Mouse (Mus musculus) layer of hippocampus, adult 8-10 months (tissue): ENCODE data around the gene Olfr1467. TPM values are rescaled to one million over a fixed set of nuclear protein-coding genes. Genes with fewer than 3 reads are reported as not detected.

Experiments
- DNase-seq, 2 experiments: peaks; one replicate each; pipeline ENCODE4 v3.0.0; 2022; ENCODE audit warnings: low spot score in 2 of 2
- total RNA-seq, 4 experiments: library from RNA; stranded (reverse); gene quantifications; 2 replicates each; pipeline ENCODE4 v1.2.4; 2022

Gene Olfr1467
- not detected for total RNA-seq

DNA sequence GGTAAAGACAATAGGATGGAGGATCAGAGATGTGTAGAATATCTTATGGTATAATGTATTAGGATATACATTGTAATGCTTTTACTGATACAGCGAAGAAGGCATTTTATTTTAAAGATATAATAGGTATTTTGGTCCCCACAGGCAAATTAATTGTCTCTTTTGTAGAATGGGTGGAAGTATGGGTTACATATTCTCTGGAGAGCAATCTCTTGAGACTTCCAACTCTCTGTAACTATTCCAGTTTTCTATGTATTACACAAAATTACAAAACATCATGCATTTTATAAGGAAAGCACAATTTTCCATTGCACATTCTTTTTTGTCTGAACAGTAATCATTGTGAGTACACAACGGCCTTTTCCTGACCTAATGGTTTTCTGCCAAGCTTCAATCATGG is at the start of gene Olfr1467:
Gene Olfr1467, plus strand, starts transcription at position 301 of the 400 bp plus-strand sequence.
- DNase-seq = no peak

DNA sequence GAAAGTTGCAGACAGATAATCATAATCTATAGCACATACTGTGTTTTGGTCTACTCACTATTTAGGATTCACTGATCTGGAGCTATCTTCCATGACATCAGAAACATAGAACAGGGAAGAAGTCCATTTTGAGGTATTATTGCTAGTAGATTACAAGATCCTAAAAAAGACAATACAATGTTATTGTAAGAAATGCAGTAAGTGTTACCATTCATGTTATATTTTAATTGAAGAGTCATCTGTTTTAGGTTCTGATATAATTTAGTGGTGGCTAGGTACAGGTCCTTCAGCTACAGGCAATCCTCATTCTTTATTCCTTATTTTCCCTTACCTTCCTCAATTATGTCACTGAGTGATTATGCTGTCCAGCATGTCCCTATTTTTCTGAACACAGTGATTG is 46.6 kb upstream of the Olfr1467 start, which contains the start of gene Olfr1465:
Gene Olfr1465, minus strand, starts transcription at position 101 of the 400 bp plus-strand sequence.
- DNase-seq = no peak

- DNase-seq = no peak
Measured at GRCm38 (mm10) chr19:13338562-13338961, 23.5 kb upstream of the Olfr1467 start, which contains the start of gene Olfr1466. Gene Olfr1466 (plus strand): TSS chr19:13338862.

DNA sequence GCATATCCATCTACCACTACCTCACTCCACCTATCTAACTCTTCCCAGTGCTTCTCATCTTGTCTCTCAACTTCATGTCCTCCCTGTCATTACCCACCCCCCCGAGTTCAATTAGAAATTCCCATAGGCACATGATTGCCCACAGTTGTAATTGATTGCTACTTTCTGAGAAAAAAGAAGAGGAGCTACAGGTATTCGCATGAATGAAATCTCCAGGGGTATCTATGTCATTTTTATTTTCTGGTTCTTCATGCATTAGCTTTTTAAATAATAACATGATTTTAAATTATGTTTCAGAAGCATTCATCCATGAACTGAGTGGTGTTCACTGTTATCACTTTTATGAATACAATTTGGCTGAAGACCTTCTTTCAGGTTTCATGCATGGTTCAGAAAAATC is 45.5 kb downstream of the Olfr1467 start, which contains the start of gene Olfr1469:
Gene Olfr1469, plus strand, starts transcription at position 301 of the 400 bp plus-strand sequence.
- no peak for DNase-seq

Other genes with a start within 250 kb of the Olfr1467 start
- under 1 TPM; 0.09 to 0.27 (median 0.20) TPM for gene Olfr1459, start 212.7 kb upstream of the Olfr1467 start, total RNA-seq
- not detected for gene Olfr1461, start 199.2 kb upstream of the Olfr1467 start, total RNA-seq
- not detected for gene Olfr1462, start 176.5 kb upstream of the Olfr1467 start, total RNA-seq
- gene Olfr1463, start 130.9 kb upstream of the Olfr1467 start, total RNA-seq = not detected
- gene Olfr1465, start 46.7 kb upstream of the Olfr1467 start, total RNA-seq = not detected
- not detected for gene Olfr1466, start 23.4 kb upstream of the Olfr1467 start, total RNA-seq
- not detected for gene Olfr1469, start 45.6 kb downstream of the Olfr1467 start, total RNA-seq
- not detected for gene Olfr1471, start 81.2 kb downstream of the Olfr1467 start, total RNA-seq
- not detected for gene Olfr1472, start 93.8 kb downstream of the Olfr1467 start, total RNA-seq
- gene Olfr1474, start 107.3 kb downstream of the Olfr1467 start, total RNA-seq = not detected
- gene Olfr1475, start 118.0 kb downstream of the Olfr1467 start, total RNA-seq = not detected
- not detected for gene Olfr1477, start 138.3 kb downstream of the Olfr1467 start, total RNA-seq
- not detected for gene Olfr1480, start 165.7 kb downstream of the Olfr1467 start, total RNA-seq
- gene Olfr1484, start 221.3 kb downstream of the Olfr1467 start, total RNA-seq = not detected